Mouse (Mus musculus): ENCODE measurements at regions not wholly inside any gene's neighbourhood (a gene's known extent, or its start where the extent isn't known, plus 50 kb on each side); places are given as distances from the start of the nearest gene placed in this dataset.

DNA sequence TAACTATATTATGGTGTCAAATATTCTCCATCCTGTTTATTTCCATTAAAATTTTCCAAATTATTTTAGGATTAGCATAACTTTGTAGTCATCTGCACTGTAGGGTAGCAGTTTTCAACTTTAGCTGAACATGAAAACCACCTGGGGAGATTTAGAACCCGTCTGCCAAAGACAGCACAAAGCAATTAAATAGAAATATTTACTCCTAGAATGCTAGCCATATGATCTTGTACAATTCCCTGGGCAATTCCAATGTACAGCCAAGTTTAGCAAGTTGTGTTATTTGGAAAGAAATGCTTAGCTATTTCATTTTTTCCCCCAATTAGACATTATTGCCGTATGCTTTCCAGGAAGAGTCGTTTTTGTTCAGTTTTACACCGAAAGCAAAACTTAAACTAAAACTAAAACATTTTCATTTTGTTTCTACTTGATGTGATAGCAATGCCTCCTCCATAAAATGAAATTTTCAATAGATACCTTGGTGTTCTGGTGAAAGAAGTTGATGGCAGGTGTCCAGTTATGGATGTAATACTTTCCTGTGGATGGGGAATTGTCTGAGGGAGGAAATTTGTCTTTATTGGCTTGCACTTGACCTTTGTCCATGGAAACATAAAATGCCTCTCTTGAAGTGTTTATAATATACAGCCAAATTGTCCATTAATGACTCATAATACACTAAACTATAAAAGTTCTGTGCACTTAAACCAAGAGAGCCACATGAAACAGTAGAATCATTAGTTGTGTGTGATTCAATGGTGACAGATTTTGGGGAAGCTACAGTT, 282.3 kb downstream of the Usp25 start:
- 63% methylated on average over 4 of the region's 4 CpGs for whole genome bisulfite sequencing
- no peak overlapping the region for H3K27ac ChIP-seq (ENCODE audit: low read depth, low read length)

GRCm38 (mm10) chr16:77292317-77292771, 278.8 kb downstream of the Usp25 start:
- no peak overlapping the region for H3K27ac ChIP-seq (ENCODE audit: low read depth, low read length)
- no peaks in the 10 kb centered on the region for H3K36me3 ChIP-seq (ENCODE audit: control insufficient read depth, insufficient read depth, low read length)
- H3K9me3 ChIP-seq (ENCODE audit: control insufficient read depth, low read length) = no peaks in the 10 kb centered on the region
- no peak for ATAC-seq (ENCODE audit: low FRiP score, low TSS enrichment)
- H3K27me3 ChIP-seq (ENCODE audit: control insufficient read depth, insufficient read depth, low read length) = no peaks in the 10 kb centered on the region
- no peak overlapping the region for H3K4me2 ChIP-seq (replicated peaks; ENCODE audit: low read depth, low read length)
- H3K4me3 ChIP-seq (ENCODE audit: low read length) = no peak overlapping the region
- 97% methylated on average over 2 of the region's 2 CpGs for WGBS
- no peaks in the 10 kb centered on the region for H3K4me1 ChIP-seq (ENCODE audit: control insufficient read depth, insufficient read depth, low read length)
- H3K9ac ChIP-seq (ENCODE audit: low read depth, low read length) = no peak overlapping the region

More for the DNA sequence above, 282.3 kb downstream of the Usp25 start:
- Histone ChIP-seq H3K4me2 (replicated peaks; ENCODE audit: low read depth, low read length) (no peak overlapping the region), H3K4me1 (ENCODE audit: control insufficient read depth, insufficient read depth, low read length) (no peaks in the 10 kb centered on the region), H3K9me3 (ENCODE audit: control insufficient read depth, low read length) (no peaks in the 10 kb centered on the region), H3K9ac (ENCODE audit: low read depth, low read length) (no peak overlapping the region), H3K4me3 (ENCODE audit: low read length) (no peak overlapping the region), H3K36me3 (ENCODE audit: control insufficient read depth, insufficient read depth, low read length) (no peaks in the 10 kb centered on the region), H3K27me3 (ENCODE audit: control insufficient read depth, insufficient read depth, low read length) (no peaks in the 10 kb centered on the region)
- ATAC-seq (ENCODE audit: low FRiP score, low TSS enrichment) = no peak

DNA sequence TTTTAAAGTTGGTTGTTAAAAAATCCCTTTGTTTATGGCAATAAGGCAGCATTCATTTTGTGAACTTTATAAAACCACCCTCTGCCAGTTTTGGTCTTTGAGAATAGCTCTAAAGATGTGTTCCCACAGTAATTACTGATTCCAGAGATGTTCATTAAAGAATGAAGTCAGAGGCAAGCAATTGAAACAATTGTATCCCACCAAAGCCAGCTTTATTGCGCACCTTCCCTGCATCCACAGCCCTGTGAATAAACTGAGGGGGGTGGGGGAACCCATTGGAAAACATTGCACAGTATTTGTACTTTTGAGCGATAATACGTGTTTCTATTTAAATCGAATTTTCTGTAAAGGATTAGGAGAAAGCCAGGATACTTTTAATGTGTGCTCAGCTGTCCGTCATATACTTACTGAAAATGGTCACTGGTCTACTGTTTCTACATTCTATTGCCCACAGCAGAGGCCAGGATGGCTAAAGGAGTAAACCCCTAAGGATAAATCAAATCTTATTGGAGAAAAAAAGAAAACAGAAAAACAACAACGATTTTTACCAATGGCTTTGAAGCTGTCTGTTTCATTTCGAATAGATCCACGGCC, 278.3 kb downstream of the Usp25 start:
- no peak for ATAC-seq (ENCODE audit: low FRiP score, low TSS enrichment)
- Histone ChIP-seq H3K4me2 (replicated peaks; ENCODE audit: low read depth, low read length) (no peak overlapping the region), H3K9me3 (ENCODE audit: control insufficient read depth, low read length) (no peaks in the 10 kb centered on the region), H3K27me3 (ENCODE audit: control insufficient read depth, insufficient read depth, low read length) (no peaks in the 10 kb centered on the region), H3K36me3 (ENCODE audit: control insufficient read depth, insufficient read depth, low read length) (no peaks in the 10 kb centered on the region), H3K4me1 (ENCODE audit: control insufficient read depth, insufficient read depth, low read length) (no peaks in the 10 kb centered on the region), H3K27ac (ENCODE audit: low read depth, low read length) (no peak overlapping the region), H3K9ac (ENCODE audit: low read depth, low read length) (no peak overlapping the region), H3K4me3 (ENCODE audit: low read length) (no peak overlapping the region)
- 88% methylated on average over 8 of the region's 8 CpGs for WGBS

DNA sequence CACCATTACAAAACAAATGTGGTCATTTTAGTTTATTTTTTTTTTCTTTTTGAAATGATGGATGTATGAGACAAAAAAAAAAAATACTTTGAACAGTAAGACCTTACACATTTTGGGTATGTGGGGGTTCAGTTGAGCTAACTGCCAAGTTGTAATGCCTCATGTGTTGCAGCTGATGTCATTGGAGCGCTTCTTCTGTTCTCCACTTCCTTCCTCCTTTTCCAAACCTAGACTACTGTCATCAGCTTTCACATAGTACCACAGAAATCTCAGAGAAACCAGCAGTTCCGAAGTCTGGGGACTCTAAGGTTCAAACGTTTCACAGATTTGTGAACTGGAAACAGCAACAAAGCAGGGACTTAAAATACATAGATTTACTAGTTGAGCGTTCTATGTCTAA, 270.7 kb downstream of the Usp25 start:
- H3K4me1 ChIP-seq (ENCODE audit: control insufficient read depth, insufficient read depth, low read length) = no peaks in the 10 kb centered on the region
- H3K9ac ChIP-seq (ENCODE audit: low read depth, low read length) = no peak overlapping the region
- H3K9me3 ChIP-seq (ENCODE audit: control insufficient read depth, low read length) = no peaks in the 10 kb centered on the region
- H3K4me2 ChIP-seq (replicated peaks; ENCODE audit: low read depth, low read length) = no peak overlapping the region
- H3K27me3 ChIP-seq (ENCODE audit: control insufficient read depth, insufficient read depth, low read length) = no peaks in the 10 kb centered on the region
- H3K36me3 ChIP-seq (ENCODE audit: control insufficient read depth, insufficient read depth, low read length) = no peaks in the 10 kb centered on the region
- no peak overlapping the region for H3K27ac ChIP-seq (ENCODE audit: low read depth, low read length)
- no peak for ATAC-seq (ENCODE audit: low FRiP score, low TSS enrichment)
- H3K4me3 ChIP-seq (ENCODE audit: low read length) = no peak overlapping the region
- 79% methylated on average over 4 of the region's 4 CpGs for WGBS

DNA sequence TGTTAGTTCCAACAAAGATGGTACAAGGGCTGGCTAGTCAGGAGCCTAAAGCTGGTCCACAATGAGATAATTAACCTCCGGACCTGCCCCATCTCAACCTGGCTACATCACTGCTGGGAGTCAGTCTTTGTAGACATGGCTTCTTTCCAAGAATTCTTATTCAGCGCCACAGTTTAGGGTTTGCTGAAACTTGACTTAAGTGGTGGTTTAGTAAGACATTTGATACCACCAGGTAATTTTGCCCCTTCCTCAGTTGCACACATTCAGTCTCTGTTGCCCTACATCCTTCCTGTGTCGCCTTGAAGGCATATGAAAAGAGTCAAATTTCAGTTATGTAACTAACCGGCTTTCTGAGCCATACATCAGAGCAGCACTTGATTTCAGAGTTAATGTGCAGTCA, 266.4 kb downstream of the Usp25 start:
- 71% methylated on average over 4 of the region's 4 CpGs for WGBS
- no peak overlapping the region for H3K4me3 ChIP-seq (ENCODE audit: low read length)
- H3K4me2 ChIP-seq (replicated peaks; ENCODE audit: low read depth, low read length) = no peak overlapping the region
- H3K36me3 ChIP-seq (ENCODE audit: control insufficient read depth, insufficient read depth, low read length) = no peaks in the 10 kb centered on the region
- H3K9ac ChIP-seq (ENCODE audit: low read depth, low read length) = no peak overlapping the region
- no peak overlapping the region for H3K27ac ChIP-seq (ENCODE audit: low read depth, low read length)
- H3K4me1 ChIP-seq (ENCODE audit: control insufficient read depth, insufficient read depth, low read length) = no peaks in the 10 kb centered on the region
- no peaks in the 10 kb centered on the region for H3K9me3 ChIP-seq (ENCODE audit: control insufficient read depth, low read length)
- H3K27me3 ChIP-seq (ENCODE audit: control insufficient read depth, insufficient read depth, low read length) = no peaks in the 10 kb centered on the region
- ATAC-seq (ENCODE audit: low FRiP score, low TSS enrichment) = no peak

DNA sequence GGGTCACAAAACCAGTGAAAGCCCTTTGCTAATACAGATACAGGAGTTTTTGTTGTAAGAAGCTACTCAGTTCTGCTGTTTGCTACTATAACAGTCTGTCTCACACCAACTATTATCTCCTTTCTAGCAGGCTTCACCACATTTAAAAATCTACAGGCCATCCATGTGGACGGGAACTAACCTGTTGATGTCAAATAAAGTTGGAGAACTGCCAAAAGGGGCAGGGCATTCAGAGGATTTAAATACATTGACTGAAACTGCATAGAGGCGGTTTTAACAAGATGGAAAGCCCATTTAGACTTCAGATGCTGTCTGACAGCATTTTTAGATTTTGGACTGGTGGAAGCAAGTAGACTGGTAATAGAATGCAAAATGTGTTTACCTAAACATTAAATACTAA, 266.0 kb downstream of the Usp25 start:
- H3K9ac ChIP-seq (ENCODE audit: low read depth, low read length) = no peak overlapping the region
- ATAC-seq (ENCODE audit: low FRiP score, low TSS enrichment) = no peak
- no peak overlapping the region for H3K4me2 ChIP-seq (replicated peaks; ENCODE audit: low read depth, low read length)
- no peaks in the 10 kb centered on the region for H3K36me3 ChIP-seq (ENCODE audit: control insufficient read depth, insufficient read depth, low read length)
- no peaks in the 10 kb centered on the region for H3K27me3 ChIP-seq (ENCODE audit: control insufficient read depth, insufficient read depth, low read length)
- H3K4me3 ChIP-seq (ENCODE audit: low read length) = no peak overlapping the region
- no peak overlapping the region for H3K27ac ChIP-seq (ENCODE audit: low read depth, low read length)
- no peaks in the 10 kb centered on the region for H3K9me3 ChIP-seq (ENCODE audit: control insufficient read depth, low read length)
- 69% methylated on average over 2 of the region's 2 CpGs for WGBS
- no peaks in the 10 kb centered on the region for H3K4me1 ChIP-seq (ENCODE audit: control insufficient read depth, insufficient read depth, low read length)

- H3K4me2 ChIP-seq (replicated peaks; ENCODE audit: low read depth, low read length) = no peak overlapping the region
- H3K9ac ChIP-seq (ENCODE audit: low read depth, low read length) = no peak overlapping the region
- H3K4me3 ChIP-seq (ENCODE audit: low read length) = no peak overlapping the region
- H3K36me3 ChIP-seq (ENCODE audit: control insufficient read depth, insufficient read depth, low read length) = no peaks in the 10 kb centered on the region
- H3K9me3 ChIP-seq (ENCODE audit: control insufficient read depth, low read length) = no peaks in the 10 kb centered on the region
- no peak for ATAC-seq (ENCODE audit: low FRiP score, low TSS enrichment)
- no peaks in the 10 kb centered on the region for H3K4me1 ChIP-seq (ENCODE audit: control insufficient read depth, insufficient read depth, low read length)
- no peak overlapping the region for H3K27ac ChIP-seq (ENCODE audit: low read depth, low read length)
- WGBS = 33% methylated on average over 3 of the region's 3 CpGs
- H3K27me3 ChIP-seq (ENCODE audit: control insufficient read depth, insufficient read depth, low read length) = no peaks in the 10 kb centered on the region
Measured at GRCm38 (mm10) chr16:77273306-77273705, 259.8 kb downstream of the Usp25 start.

- ATAC-seq (ENCODE audit: low FRiP score, low TSS enrichment) = no peak
- Histone ChIP-seq H3K36me3 (ENCODE audit: control insufficient read depth, insufficient read depth, low read length) (no peaks in the 10 kb centered on the region), H3K27ac (ENCODE audit: low read depth, low read length) (no peak overlapping the region), H3K4me1 (ENCODE audit: control insufficient read depth, insufficient read depth, low read length) (no peaks in the 10 kb centered on the region), H3K4me3 (ENCODE audit: low read length) (no peak overlapping the region), H3K9me3 (ENCODE audit: control insufficient read depth, low read length) (no peaks in the 10 kb centered on the region), H3K27me3 (ENCODE audit: control insufficient read depth, insufficient read depth, low read length) (no peaks in the 10 kb centered on the region), H3K9ac (ENCODE audit: low read depth, low read length) (no peak overlapping the region), H3K4me2 (replicated peaks; ENCODE audit: low read depth, low read length) (no peak overlapping the region)
- 84% methylated on average over 2 of the region's 2 CpGs for WGBS
Measured at GRCm38 (mm10) chr16:77268926-77269325, 255.4 kb downstream of the Usp25 start.

GRCm38 (mm10) chr16:77267679-77268078, 254.2 kb downstream of the Usp25 start:
- Histone ChIP-seq H3K9ac (ENCODE audit: low read depth, low read length) (no peak overlapping the region), H3K27ac (ENCODE audit: low read depth, low read length) (no peak overlapping the region), H3K4me1 (ENCODE audit: control insufficient read depth, insufficient read depth, low read length) (no peaks in the 10 kb centered on the region), H3K9me3 (ENCODE audit: control insufficient read depth, low read length) (no peaks in the 10 kb centered on the region), H3K4me3 (ENCODE audit: low read length) (no peak overlapping the region), H3K27me3 (ENCODE audit: control insufficient read depth, insufficient read depth, low read length) (no peaks in the 10 kb centered on the region), H3K36me3 (ENCODE audit: control insufficient read depth, insufficient read depth, low read length) (no peaks in the 10 kb centered on the region), H3K4me2 (replicated peaks; ENCODE audit: low read depth, low read length) (no peak overlapping the region)
- no peak for ATAC-seq (ENCODE audit: low FRiP score, low TSS enrichment)
